Comparison of ENCODE assay signal across 9 mouse cellular contexts in the genomic region with DNA sequence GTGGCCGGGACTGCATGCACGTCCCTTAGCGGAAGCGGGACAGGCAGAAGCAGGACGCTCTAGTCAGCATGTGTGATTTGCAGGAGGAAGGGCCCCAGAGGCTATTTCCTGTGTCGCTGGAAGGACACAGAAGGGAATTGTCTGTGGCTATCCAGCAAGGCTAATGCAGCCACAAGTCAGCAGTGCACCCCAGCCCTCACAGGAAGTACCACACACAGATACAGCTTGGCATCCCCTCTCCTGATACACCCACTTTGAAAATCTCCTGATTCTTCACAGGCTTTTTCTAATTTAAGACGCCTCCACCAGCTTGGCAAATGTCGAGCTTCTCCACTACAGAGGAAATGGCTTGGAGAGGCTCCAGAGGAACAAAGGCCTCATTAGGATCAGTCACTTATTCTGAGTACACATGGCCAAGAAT.
DNase-seq lines count a peak whose midpoint lies in the region; ATAC-seq lines count a peak whose summit lies in the region.
"Had no signal": no experiment of that assay in that cellular context is flagged by ENCODE, and none has a peak within 500 bp of the region (broad histone marks: within the 10 kb centered on the region; RNA-seq: fewer than 3 reads in every experiment).

No protein-coding gene starts in this region.

- H3K4me1 ChIP-seq in intestine, embryonic 15.5 days (replicated peaks): peaks cover 20% of the 10 kb centered on the region

- peak overlapping the region; percentile 7 for H3K4me2 ChIP-seq in intestine, embryonic 15.5 days (replicated peaks)

- no peak overlapping the region for H3K9ac ChIP-seq in intestine, embryonic 15.5 days

- no peaks in the 10 kb centered on the region for H3K27me3 ChIP-seq in intestine, embryonic 15.5 days (replicated peaks)
- H3K27me3 ChIP-seq: CH12.LX had no signal

- H3K36me3 ChIP-seq in intestine, embryonic 15.5 days: no peaks in the 10 kb centered on the region

- no peaks in the 10 kb centered on the region for H3K9me3 ChIP-seq in intestine, embryonic 15.5 days

- peak overlapping the region; percentile 62 for H3K27ac ChIP-seq in intestine, embryonic 15.5 days

- DNase-seq in cerebellum, postnatal 10 days: peak; percentile 57 to 60
- DNase-seq in cerebellum, adult 11 months: no peak
- peak; percentile 61 for DNase-seq in embryo, embryonic 9.5 days (ENCODE audit: extremely low spot score)
- DNase-seq in heart, adult 18-20 months: peak; percentile 79 to 90
- DNase-seq in left cerebral cortex, adult 8-10 months (ENCODE audit: low spot score in 2 of 2): peak; percentile 34 to 66
- DNase-seq in lung, postnatal 14 days: peak; percentile 72
- DNase-seq in right cerebral cortex, postnatal 14 days: peak; percentile 40

- 28% methylated on average over 8 of the region's 8 CpGs for WGBS in intestine, embryonic 15.5 days

- ATAC-seq in intestine, embryonic 15.5 days: peak; percentile 57

- H3K4me3 ChIP-seq in intestine, embryonic 15.5 days (replicated peaks): no peak overlapping the region
